Mouse (Mus musculus): ENCODE results near the gene Tmem43.
A peak's percentile ranks its signal among the peaks of the same experiment; 100 is the strongest.

Tmem43 gene

DNA sequence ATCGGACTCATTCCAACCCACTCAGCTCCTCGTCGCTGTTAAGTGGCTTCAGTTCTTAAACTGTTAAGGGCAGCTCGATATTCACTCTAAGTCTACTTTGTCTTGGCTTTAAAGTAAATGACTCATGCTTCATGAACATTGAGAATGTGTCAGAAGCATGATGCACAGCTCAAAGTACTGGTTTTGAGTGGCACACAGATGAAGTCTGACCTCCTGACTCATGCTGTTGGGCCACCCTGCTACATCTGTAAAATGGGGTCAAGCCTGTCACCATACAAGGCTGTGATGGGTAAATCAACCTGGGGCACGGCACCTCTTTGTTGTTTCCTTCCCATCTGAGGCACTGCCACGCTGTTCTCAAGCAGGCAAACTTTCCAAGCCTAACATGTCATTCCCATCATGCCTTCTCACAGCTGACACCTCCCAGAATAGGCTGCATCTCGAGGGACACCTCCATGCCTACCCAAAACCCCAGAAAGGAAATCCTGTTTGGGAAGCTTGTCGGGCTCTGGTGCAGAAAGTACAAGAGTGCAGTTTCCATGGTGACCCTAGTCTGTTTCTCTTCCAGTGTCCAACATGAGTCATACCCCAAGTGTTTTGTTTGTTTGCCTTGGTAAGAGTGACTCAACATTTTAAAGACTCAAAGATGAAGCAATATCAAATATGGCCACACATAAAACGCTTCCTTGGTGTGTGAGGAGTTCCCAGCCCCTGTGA is 15.2 kb downstream of the Tmem43 start:
- peak; percentile 74 for DNase-seq (ENCODE audit: extremely low read depth, insufficient read length, low spot score)

- no peak for DNase-seq (ENCODE audit: extremely low read depth, insufficient read length, low spot score)
Observed at GRCm38 (mm10) chr6:91489872-91490271, 16.4 kb downstream of the Tmem43 start.

GRCm38 (mm10) chr6:91491004-91491403 is 17.5 kb downstream of the Tmem43 start:
- DNase-seq (ENCODE audit: extremely low read depth, insufficient read length, low spot score), result no peak

DNA sequence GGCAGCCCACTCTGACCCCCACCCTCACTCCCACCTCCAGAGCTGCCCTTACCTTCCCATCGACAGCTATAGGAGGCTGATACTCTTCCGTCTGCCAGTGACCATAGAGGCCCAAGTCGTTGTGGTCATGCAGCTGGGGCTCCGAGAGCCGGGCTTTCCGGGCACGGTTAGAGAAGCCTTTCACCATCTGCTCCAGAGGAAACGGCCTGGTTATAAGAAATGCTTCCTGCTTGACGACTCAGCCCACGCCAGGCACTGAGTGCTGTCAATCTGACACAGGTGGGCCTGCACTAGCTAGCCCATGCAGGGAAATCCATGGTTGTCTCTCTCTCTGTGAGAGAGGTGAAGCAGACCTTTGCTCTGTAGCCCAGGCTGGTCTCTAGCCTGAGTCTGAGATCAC is 19.6 kb downstream of the Tmem43 start:
- DNase-seq (ENCODE audit: extremely low read depth, insufficient read length, low spot score), result no peak

- no peak for DNase-seq (ENCODE audit: extremely low read depth, insufficient read length, low spot score)
Observed at GRCm38 (mm10) chr6:91494526-91494925, 21.0 kb downstream of the Tmem43 start.

- DNase-seq (ENCODE audit: extremely low read depth, insufficient read length, low spot score), result no peak
Observed at GRCm38 (mm10) chr6:91503302-91503701, 29.8 kb downstream of the Tmem43 start.

DNA sequence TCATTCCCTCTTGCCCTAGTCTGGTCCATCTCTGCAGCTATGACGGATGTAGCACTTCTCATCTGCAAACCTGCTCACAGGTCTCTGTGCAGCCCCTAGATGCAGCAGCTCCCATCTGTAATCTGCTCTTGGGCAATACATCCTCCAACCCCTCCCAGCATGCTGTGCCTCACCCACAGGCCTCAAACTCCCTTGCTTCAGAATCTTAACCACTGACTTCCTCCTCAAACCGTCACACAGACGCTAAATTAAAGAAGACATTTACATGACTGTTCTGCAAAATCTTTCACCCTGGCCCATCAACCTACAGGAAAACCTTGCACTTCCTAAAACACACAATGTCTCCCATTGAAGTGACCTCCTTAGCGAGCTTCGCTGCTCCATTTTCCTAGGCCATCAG is 32.5 kb downstream of the Tmem43 start:
- DNase-seq (ENCODE audit: extremely low read depth, insufficient read length, low spot score), result no peak

DNA sequence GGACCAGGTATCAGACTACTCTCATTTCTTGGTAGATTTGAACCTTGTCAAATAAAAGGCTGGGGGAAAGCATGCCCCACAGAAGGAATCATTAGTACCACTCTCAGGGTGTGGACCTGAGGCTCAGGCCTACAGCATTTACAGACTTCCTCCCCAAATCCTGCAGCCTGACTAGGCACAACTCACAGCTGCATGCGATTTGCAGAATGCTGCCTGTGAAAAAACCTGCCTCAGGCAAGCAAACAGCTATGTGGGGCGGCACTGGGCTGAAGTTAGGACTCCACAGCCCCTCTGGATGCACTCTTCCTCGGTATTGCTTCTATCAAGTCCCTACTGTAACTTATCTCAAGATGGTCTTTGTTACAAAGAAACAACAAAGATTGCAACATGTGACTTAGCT is 34.5 kb downstream of the Tmem43 start:
- no peak for DNase-seq (ENCODE audit: extremely low read depth, insufficient read length, low spot score)

GRCm38 (mm10) chr6:91509326-91509725 is 35.8 kb downstream of the Tmem43 start:
- peak; percentile 41 for DNase-seq (ENCODE audit: extremely low read depth, insufficient read length, low spot score)

GRCm38 (mm10) chr6:91510211-91510610 is 36.7 kb downstream of the Tmem43 start:
- DNase-seq (ENCODE audit: extremely low read depth, insufficient read length, low spot score), result no peak

- no peak for DNase-seq (ENCODE audit: extremely low read depth, insufficient read length, low spot score)
Observed at GRCm38 (mm10) chr6:91514135-91514534, 40.6 kb downstream of the Tmem43 start.

DNA sequence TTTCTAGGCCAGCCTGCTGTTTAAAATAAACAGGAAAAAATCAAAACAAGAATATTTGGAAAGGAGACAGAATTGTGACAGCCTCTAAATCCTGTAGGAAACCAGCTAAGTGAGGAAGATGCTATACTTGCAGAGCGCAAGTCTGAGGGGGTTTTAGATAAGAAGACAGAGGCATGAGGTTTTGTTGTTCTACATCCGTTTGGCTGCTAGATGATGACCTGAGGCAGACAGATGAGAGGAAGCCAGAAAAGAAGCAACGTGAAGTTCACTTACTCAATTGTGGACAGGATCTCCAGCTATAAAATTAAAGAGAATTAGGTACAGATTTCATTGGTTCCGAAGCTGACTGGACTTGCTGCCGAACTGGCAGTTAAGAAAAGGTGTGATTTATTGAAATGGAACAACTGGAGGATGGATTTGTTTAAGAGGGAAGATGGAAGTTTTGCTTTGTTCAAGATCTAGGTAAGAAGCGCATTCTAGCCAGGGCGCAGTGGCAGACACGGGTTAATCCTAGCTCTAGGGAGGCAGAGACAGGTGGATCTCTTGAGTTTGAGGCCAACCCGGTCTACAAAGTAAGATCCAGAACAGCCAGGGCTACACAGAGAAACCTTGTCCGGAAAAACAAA is 41.3 kb downstream of the Tmem43 start:
- no peak for DNase-seq (ENCODE audit: extremely low read depth, insufficient read length, low spot score)

GRCm38 (mm10) chr6:91515545-91516449 is 42.3 kb downstream of the Tmem43 start, which contains the start of the genes Xpc and Lsm3:
Xpc (minus strand) TSS chr6:91515888.
Lsm3 (plus strand) TSS chr6:91515928.
- peak; percentile 97 for DNase-seq (ENCODE audit: extremely low read depth, insufficient read length, low spot score)

GRCm38 (mm10) chr6:91518454-91519020 is 45.0 kb downstream of the Tmem43 start:
- no peak for DNase-seq (ENCODE audit: extremely low read depth, insufficient read length, low spot score)

DNA sequence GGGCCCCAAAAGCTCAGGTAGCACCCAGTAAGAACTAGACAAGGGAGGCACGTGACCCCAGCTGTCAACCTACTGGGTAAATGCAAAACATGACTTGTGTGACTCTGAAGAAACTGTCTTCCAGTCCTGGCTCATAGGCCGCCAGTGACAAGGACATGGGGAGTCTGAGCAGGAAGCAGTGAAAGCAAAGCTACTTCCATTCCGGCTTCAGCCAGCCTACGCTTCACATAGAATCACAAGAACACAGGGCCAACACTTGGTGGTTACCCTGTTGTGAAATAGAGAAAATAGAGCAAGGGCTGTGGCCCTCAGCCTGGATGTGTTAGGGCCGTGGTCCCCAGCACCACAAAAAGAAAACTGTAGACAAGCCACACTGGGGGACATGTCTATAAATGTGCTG is 49.3 kb downstream of the Tmem43 start:
- no peak for DNase-seq (ENCODE audit: extremely low read depth, insufficient read length, low spot score)

- no peak for DNase-seq (ENCODE audit: extremely low read depth, insufficient read length, low spot score)
Observed at GRCm38 (mm10) chr6:91525544-91525943, 52.0 kb downstream of the Tmem43 start.

DNA sequence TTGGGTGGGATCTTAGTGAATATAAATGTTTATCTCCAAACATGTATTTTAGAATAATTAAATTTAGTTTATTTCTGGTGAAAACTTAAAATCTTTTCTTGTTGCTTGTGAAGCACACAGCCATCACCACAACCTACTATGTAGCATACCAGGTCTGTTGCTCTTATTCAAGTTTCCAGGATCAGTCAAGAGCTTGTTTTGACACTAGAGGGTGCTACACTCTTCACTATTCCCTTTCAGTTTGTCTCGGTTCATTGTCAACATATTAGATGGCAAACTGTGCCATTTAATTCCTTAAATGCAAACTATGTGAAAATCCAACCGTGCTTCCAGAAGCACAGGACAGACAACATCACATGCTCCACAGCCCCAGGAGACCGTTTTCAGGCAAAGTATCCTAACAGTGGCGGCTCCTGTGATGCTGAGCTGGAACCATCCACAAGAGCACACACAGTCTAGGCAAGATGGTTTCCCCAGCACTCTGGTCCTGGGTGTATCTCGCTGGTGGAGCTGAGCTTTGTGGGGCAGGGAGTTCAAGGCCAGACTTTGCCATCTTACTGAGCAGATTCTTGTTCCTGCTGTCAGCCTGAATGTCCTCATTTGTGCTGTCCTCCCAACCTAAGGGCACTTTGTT is 53.8 kb downstream of the Tmem43 start:
- DNase-seq (ENCODE audit: extremely low read depth, insufficient read length, low spot score), result peak; percentile 40

DNA sequence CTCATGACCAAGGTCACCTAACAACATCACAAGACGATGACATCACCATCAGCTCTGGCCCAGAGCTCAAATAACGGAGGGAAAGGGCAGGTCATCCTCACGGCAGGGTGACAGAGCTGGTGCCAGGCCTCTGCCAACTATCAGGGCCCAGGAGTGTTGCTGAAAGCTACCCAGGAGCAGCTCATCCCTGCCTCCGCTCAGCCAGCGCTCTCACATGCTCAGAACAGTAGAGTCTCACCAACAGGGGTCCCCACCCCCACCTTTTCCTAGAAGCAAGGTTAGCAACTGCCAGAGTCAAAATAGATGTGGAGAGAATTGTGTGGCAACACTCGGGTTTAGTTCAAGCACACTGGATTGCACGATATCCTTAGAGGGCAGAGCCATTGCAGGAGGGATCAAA is 54.8 kb downstream of the Tmem43 start:
- DNase-seq (ENCODE audit: extremely low read depth, insufficient read length, low spot score), result no peak

DNA sequence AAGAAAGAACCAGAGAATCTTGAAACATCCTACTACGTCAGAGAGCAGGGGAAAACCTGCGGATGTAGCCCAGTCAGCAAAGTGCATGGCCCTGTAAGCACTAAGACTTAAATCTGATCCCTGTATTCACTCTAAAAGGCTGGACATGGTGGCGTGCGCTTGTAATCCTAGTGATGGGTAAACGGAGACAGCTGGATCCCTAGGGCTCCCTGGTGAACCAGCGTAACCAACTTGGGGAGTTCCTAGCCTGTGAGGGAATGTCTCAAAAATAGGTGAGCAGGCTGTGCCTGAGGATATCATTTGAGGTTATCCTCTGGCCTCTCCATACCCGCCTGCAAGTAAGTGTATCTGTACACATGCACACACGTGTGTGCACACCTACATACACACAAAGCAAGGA is 57.2 kb downstream of the Tmem43 start:
- no peak for DNase-seq (ENCODE audit: extremely low read depth, insufficient read length, low spot score)

DNA sequence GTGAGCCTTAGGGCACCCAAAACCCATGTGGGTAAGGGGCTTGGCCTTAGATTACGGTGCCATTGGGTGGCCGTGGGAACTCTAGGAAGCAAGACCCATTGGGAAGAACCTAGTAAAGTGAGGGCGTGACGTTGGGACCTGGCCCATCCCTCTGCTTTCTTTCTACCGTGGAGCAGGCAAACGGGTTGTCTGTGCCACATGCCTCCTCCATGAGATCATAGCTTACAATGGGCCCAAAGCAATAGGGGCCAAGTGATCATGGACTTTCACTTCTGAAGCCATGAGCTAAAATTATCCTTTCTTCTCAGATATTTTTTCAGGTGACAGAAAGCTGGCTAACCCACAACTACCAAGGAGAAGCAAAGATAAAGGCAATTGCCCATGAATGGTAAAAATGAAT is 57.8 kb downstream of the Tmem43 start:
- no peak for DNase-seq (ENCODE audit: extremely low read depth, insufficient read length, low spot score)

DNA sequence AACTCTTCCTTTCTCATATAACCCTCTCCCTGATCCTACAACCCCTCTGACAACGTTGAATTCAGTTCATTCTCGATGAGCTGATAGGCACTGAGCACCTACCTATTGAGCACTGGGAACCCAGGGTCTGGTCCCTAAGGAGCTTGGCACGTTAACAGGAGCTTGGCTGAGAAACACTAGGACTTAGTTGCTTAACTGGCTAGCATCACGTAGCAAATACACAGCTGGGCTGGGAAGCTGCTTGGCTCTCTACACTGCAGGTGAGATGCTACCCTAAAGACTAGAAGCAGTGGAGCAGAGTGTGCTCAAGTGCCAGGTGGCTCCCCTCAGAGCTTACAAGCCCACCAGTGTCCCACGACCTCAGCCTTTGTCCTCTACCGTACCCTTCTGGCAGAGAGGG is 59.2 kb downstream of the Tmem43 start:
- no peak for DNase-seq (ENCODE audit: extremely low read depth, insufficient read length, low spot score)

Measured in 3134 (cell line).